Mouse (Mus musculus): ENCODE results near the gene Zbtb5.
"Not testable (repeated sequence)": the region's sequence is repeated elsewhere in the genome, so short reads cannot be mapped to it uniquely, and the experiment has no call there.

The Zbtb5 gene

GRCm38 (mm10) chr4:45012105-45012975, at the start of gene Zbtb5:
Gene Zbtb5, minus strand, starts transcription at chr4:45012412.
- DNase-seq: peak; percentile 99

- DNase-seq: no peak
Observed at GRCm38 (mm10) chr4:45055451-45055850, 43.2 kb upstream of the Zbtb5 start.

GRCm38 (mm10) chr4:45054862-45055261, 42.6 kb upstream of the Zbtb5 start:
- peak; percentile 10 for DNase-seq

- no peak for DNase-seq
Observed at GRCm38 (mm10) chr4:45047956-45048355, 35.7 kb upstream of the Zbtb5 start.

- DNase-seq: no peak
Observed at GRCm38 (mm10) chr4:45047286-45047887, 35.2 kb upstream of the Zbtb5 start.

GRCm38 (mm10) chr4:45046679-45047078, 34.5 kb upstream of the Zbtb5 start:
- DNase-seq: no peak

GRCm38 (mm10) chr4:45040795-45041194, 28.6 kb upstream of the Zbtb5 start:
- DNase-seq: no peak

- DNase-seq: not testable (repeated sequence)
Observed at GRCm38 (mm10) chr4:45039546-45039945, 27.3 kb upstream of the Zbtb5 start.

GRCm38 (mm10) chr4:45038879-45039278, 26.7 kb upstream of the Zbtb5 start:
- DNase-seq: peak; percentile 18

GRCm38 (mm10) chr4:45037455-45038410, 25.5 kb upstream of the Zbtb5 start:
- DNase-seq: no peak

GRCm38 (mm10) chr4:45036571-45036970, 24.4 kb upstream of the Zbtb5 start:
- no peak for DNase-seq

- DNase-seq: no peak
Observed at GRCm38 (mm10) chr4:45036048-45036447, 23.8 kb upstream of the Zbtb5 start.

- DNase-seq: no peak
Observed at GRCm38 (mm10) chr4:45034693-45035628, 22.7 kb upstream of the Zbtb5 start.

- DNase-seq: no peak
Observed at GRCm38 (mm10) chr4:45032586-45032985, 20.4 kb upstream of the Zbtb5 start.

GRCm38 (mm10) chr4:45026459-45026858, 14.2 kb upstream of the Zbtb5 start:
- DNase-seq: no peak

GRCm38 (mm10) chr4:45019009-45019408, 6.8 kb upstream of the Zbtb5 start:
- DNase-seq: no peak

GRCm38 (mm10) chr4:45018452-45018980, 6.3 kb upstream of the Zbtb5 start, which contains the start of gene Polr1e:
Gene Polr1e, plus strand, starts transcription at chr4:45018583.
- peak; percentile 96 for DNase-seq

- DNase-seq: peak; percentile 59
Observed at GRCm38 (mm10) chr4:45015615-45016014, 3.4 kb upstream of the Zbtb5 start.

GRCm38 (mm10) chr4:45013537-45013936, 1.3 kb upstream of the Zbtb5 start:
- DNase-seq: no peak

GRCm38 (mm10) chr4:45013031-45013431, 819 bp upstream of the Zbtb5 start:
- no peak for DNase-seq

GRCm38 (mm10) chr4:45011581-45012104, 569 bp downstream of the Zbtb5 start:
- DNase-seq: no peak

Measured in thymus, postnatal 14 days (tissue).